Mouse (Mus musculus) MEL (cell line): ENCODE data around the gene Kctd20.

Source experiments
- CTCF ChIP-seq, 3 experiments: IDR thresholded peaks in 2 of 3; conservative IDR thresholded peaks in 1 of 3; 2 replicates each; pipeline ENCODE4 v1.5.1; 2011 to 2012; ENCODE audit warnings: low read length in 3 of 3, low read depth in 2 of 3, mild to moderate bottlenecking in 2 of 3, improper control_type of control experiment in 1 of 3, inconsistent platforms in 1 of 3, mixed read lengths in 1 of 3, moderate library complexity in 1 of 3; ENCODE audit not compliant: control insufficient read depth in 1 of 3, insufficient read depth in 1 of 3, poor library complexity in 1 of 3, severe bottlenecking in 1 of 3
- POLR2A ChIP-seq, 2 experiments: IDR thresholded peaks; 2 replicates each; pipeline ENCODE4 v1.6.1; 2011 to 2012; ENCODE audit warnings: low read length in 2 of 2, mild to moderate bottlenecking in 2 of 2, control low read depth in 1 of 2, improper control_type of control experiment in 1 of 2, low read depth in 1 of 2, moderate library complexity in 1 of 2; ENCODE audit not compliant: control insufficient read depth in 1 of 2, insufficient read depth in 1 of 2, poor library complexity in 1 of 2
- POLR2AphosphoS5 ChIP-seq: IDR thresholded peaks from 2 replicates; pipeline ENCODE4 v1.6.1; 2012; ENCODE audit warnings: low read depth, borderline replicate concordance, mild to moderate bottlenecking, inconsistent platforms, low read length, moderate library complexity, mixed read lengths
- ZKSCAN1 ChIP-seq: IDR thresholded peaks from 2 replicates; pipeline ENCODE4 v1.6.1; 2012; ENCODE audit warnings: low read depth, mild to moderate bottlenecking, inconsistent platforms, low read length, improper control_type of control experiment, moderate library complexity

DNA sequence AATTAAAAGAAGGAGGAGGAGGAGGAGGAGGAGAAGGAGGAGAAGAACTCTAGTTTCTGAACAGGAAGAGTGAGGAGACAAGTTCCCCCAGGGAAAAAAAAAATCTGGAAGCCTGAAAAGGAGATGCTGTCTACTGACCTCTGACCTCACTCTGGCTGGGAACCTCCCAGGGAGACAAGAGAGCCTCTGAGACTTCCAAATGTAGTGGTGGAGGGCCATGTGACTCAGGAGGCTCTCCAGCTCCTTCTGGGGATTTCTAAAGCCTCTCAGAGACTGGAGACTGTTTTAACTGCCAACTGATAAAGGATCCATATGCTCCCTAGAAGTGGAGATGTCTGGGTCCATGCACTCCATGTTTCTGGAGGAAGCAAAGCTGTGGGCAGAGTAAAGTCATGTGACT, 62.5 kb downstream of the Kctd20 start:
- no peak for TF ChIP-seq POLR2AphosphoS5
- TF ChIP-seq ZKSCAN1: no peak
- TF ChIP-seq CTCF (IDR thresholded peaks at IDR 0.05 in 2 of 3, conservative IDR thresholded peaks at IDR 0.05 in 1 of 3; ENCODE audit: control insufficient read depth in 1 of 3, insufficient read depth in 1 of 3, low read depth in 2 of 3, low read length in 3 of 3, poor library complexity in 1 of 3, severe bottlenecking in 1 of 3): no peak
- TF ChIP-seq POLR2A (IDR thresholded peaks at IDR 0.05; ENCODE audit: control insufficient read depth in 1 of 2, insufficient read depth in 1 of 2, low read depth in 1 of 2, low read length in 2 of 2, poor library complexity in 1 of 2): no peak
